ENCODE assay signal across 20 mouse cellular contexts in the genomic region with DNA sequence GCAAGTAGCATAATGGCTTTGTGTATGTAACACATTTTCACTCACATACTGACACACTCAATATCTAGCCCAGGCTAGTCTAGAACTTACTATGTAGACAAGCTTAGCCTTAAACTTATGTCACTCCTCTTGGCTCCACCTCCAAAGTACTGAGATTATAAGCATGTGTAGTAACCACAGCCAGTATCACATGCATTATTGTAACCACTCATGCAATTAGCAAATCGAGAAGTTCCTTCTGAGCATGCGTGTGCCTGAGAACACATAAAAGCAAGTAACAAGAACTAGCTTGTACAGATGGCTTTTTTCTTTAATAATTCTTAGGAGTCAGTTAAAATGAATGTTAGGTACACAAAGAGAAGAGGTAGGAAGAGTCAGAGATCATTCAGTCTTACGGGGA. TPM values are rescaled to one million over a fixed set of nuclear protein-coding genes. Genes with fewer than 3 reads are reported as not detected.
DNase-seq lines count a peak whose midpoint lies in the region; ATAC-seq lines count a peak whose summit lies in the region.
"Had no signal": no experiment of that assay in that cellular context is flagged by ENCODE, and none has a peak within 500 bp of the region (broad histone marks: within the 10 kb centered on the region; RNA-seq: fewer than 3 reads in every experiment).

No protein-coding gene starts in this region.

- intact Hi-C loops in gastrocnemius, postnatal 14 days (cut with DNase I; ENCODE audit: low total_unique reads): no loop called here

- peak; percentile 20; the same call in 1 of the 2 replicates for ATAC-seq in megakaryocyte, adult 5-6 weeks (ENCODE audit: poor library complexity, severe bottlenecking)
- ATAC-seq: activated CD4-positive, CD25-positive, alpha-beta regulatory T cell, adult 4 months; forebrain, embryonic 14.5 days; Patski had no signal

- H3K27me3 ChIP-seq in splenic B cell, adult 2 months (ENCODE audit: control insufficient read depth, insufficient read depth, low read length, poor library complexity, severe bottlenecking): no peaks in the 10 kb centered on the region
- H3K27me3 ChIP-seq: embryonic facial prominence, embryonic 15.5 days; Patski had no signal

- DNase-seq in lung, postnatal 25 days (ENCODE audit: low spot score): peak; percentile 14
- DNase-seq in lung, adult 18-20 months: no peak
- peak; percentile 64 for DNase-seq in B cell, adult 2 months
- DNase-seq in splenic B cell, adult 2 months (ENCODE audit: low read depth, low spot score): peak; percentile 90
- DNase-seq in gastrocnemius, postnatal 14 days: no peak
- no peak for DNase-seq in cerebellum, adult 11 months
- DNase-seq: adrenal gland, postnatal 14 days; cerebellum, adult 8-10 months; cerebellum, postnatal 14 days; embryo, embryonic 11 days; gastrocnemius, adult 2 months; heart, adult 2 months had no signal

- no peaks in the 10 kb centered on the region for H3K36me3 ChIP-seq in splenic B cell, adult 2 months (ENCODE audit: control insufficient read depth, insufficient read depth, low read length, poor library complexity, severe bottlenecking)
- H3K36me3 ChIP-seq: embryonic facial prominence, embryonic 15.5 days; forebrain, embryonic 10.5 days; hindbrain, embryonic 10.5 days had no signal

RNA-seq across cellular contexts. Expression of gene Spag9, which starts 11.3 kb away (rescaled TPM):
- 36.9 and 44.9 TPM in 2 replicates for total RNA-seq in megakaryocyte, adult 5-6 weeks (2015)
- total RNA-seq in megakaryocyte, adult 5-6 weeks (2017): 65.2 and 73.2 TPM in 2 replicates
- total RNA-seq in gastrocnemius, postnatal 14 days (2021): 100 to 1,000 TPM; 120 to 123 TPM

RNA-seq across cellular contexts. Expression of gene Nme1, which starts 16.3 kb away (rescaled TPM):
- 53.5 and 71.1 TPM in 2 replicates for total RNA-seq in megakaryocyte, adult 5-6 weeks (2015)
- total RNA-seq in megakaryocyte, adult 5-6 weeks (2017): 62.1 and 71.2 TPM in 2 replicates
- 10 to 100 TPM; 18.2 to 20.6 TPM for total RNA-seq in gastrocnemius, postnatal 14 days (2021)

RNA-seq across cellular contexts. Expression of gene Gm20390, which starts 16.5 kb away (rescaled TPM):
- 16.0 and 55.5 TPM in 2 replicates for total RNA-seq in megakaryocyte, adult 5-6 weeks (2015)
- total RNA-seq in megakaryocyte, adult 5-6 weeks (2017): not detected in 2 replicates
- total RNA-seq in gastrocnemius, postnatal 14 days (2021): 10 to 100 TPM; 19.9 to 21.9 TPM
- total RNA-seq: common myeloid progenitor, adult 5-6 weeks had no signal

RNA-seq across cellular contexts. Expression of gene Nme2, which starts 28.6 kb away (rescaled TPM):
- 290 and 330 TPM in 2 replicates for total RNA-seq in megakaryocyte, adult 5-6 weeks (2015)
- 148 and 149 TPM in 2 replicates for total RNA-seq in megakaryocyte, adult 5-6 weeks (2017)
- 100 to 1,000 TPM; 541 to 581 TPM for total RNA-seq in gastrocnemius, postnatal 14 days (2021)

Comparison
In these comparisons a context has a peak if more than half of its experiments do, and no peak if none do; other contexts are left out.
1. DNase-seq: peak in lung, postnatal 25 days (single experiment), B cell, adult 2 months (2 of 2) and splenic B cell, adult 2 months (single experiment); none in lung, adult 18-20 months (0 of 2), gastrocnemius, postnatal 14 days (single experiment) and cerebellum, adult 11 months (single experiment).